Comparison of ENCODE assay signal across 27 mouse cellular contexts in genomic region chr3:98262133-98262532, GRCm38 (mm10). TPM values are rescaled to one million over a fixed set of nuclear protein-coding genes. Genes with fewer than 3 reads are reported as not detected.
DNase-seq lines count a peak whose midpoint lies in the region; ATAC-seq and TF ChIP-seq lines count a peak whose summit lies in the region.
"Had no signal": no experiment of that assay in that cellular context is flagged by ENCODE, and none has a peak within 500 bp of the region (broad histone marks: within the 10 kb centered on the region; RNA-seq: fewer than 3 reads in every experiment).

No protein-coding gene starts in this region.

- TF ChIP-seq CTCF in kidney, postnatal 0 days (IDR thresholded peaks at IDR 0.05; ENCODE audit: low read depth), result no peak
- no peak for TF ChIP-seq CTCF in stomach, postnatal 0 days (IDR thresholded peaks at IDR 0.05; ENCODE audit: low read depth)

- no peaks in the 10 kb centered on the region for H3K27me3 ChIP-seq in kidney, embryonic 16.5 days (ENCODE audit: insufficient read depth, low read length)
- H3K27me3 ChIP-seq in kidney, postnatal 0 days (ENCODE audit: insufficient read depth, low read length), result no peaks in the 10 kb centered on the region
- H3K27me3 ChIP-seq in liver, embryonic 13.5 days, result no peaks in the 10 kb centered on the region
- no peaks in the 10 kb centered on the region for H3K27me3 ChIP-seq in stomach, postnatal 0 days (ENCODE audit: control insufficient read depth, insufficient read depth, low read length)
- H3K27me3 ChIP-seq: CH12.LX; neural tube, embryonic 15.5 days had no signal

- peaks cover 11% of the 10 kb centered on the region; the same call in 1 of the 2 replicates for H3K4me1 ChIP-seq in kidney, embryonic 16.5 days (ENCODE audit: insufficient read depth, low read length)
- no peaks in the 10 kb centered on the region for H3K4me1 ChIP-seq in kidney, postnatal 0 days (replicated peaks; ENCODE audit: insufficient read depth, low read length)
- H3K4me1 ChIP-seq in liver, embryonic 13.5 days (replicated peaks), result peaks cover 23% of the 10 kb centered on the region
- H3K4me1 ChIP-seq in stomach, postnatal 0 days (replicated peaks; ENCODE audit: control insufficient read depth, insufficient read depth), result peaks cover 7% of the 10 kb centered on the region
- H3K4me1 ChIP-seq: megakaryocyte, embryonic 14.5 days; neural tube, embryonic 15.5 days had no signal

- no peak overlapping the region for H3K9ac ChIP-seq in kidney, embryonic 16.5 days (replicated peaks; ENCODE audit: low read length)
- H3K9ac ChIP-seq in kidney, postnatal 0 days (ENCODE audit: low read depth, low read length), result no peak overlapping the region
- no peak overlapping the region for H3K9ac ChIP-seq in liver, embryonic 13.5 days
- no peak overlapping the region for H3K9ac ChIP-seq in stomach, postnatal 0 days (ENCODE audit: low read length)
- H3K9ac ChIP-seq: neural tube, embryonic 15.5 days had no signal

- no peak for ATAC-seq in kidney, embryonic 16.5 days (ENCODE audit: low FRiP score, low TSS enrichment)
- ATAC-seq in kidney, postnatal 0 days (replicated peaks; ENCODE audit: low FRiP score, low read depth), result 0 out of 2 replicates have a peak, but pooled peaks have one; percentile 68
- ATAC-seq in liver, embryonic 13.5 days (ENCODE audit: low read depth), result peak; percentile 56
- peak; percentile 79 for ATAC-seq in stomach, postnatal 0 days (ENCODE audit: low FRiP score, low TSS enrichment)
- ATAC-seq: forebrain, embryonic 16.5 days; midbrain, embryonic 16.5 days had no signal

- no peak for TF ChIP-seq EP300 in stomach, postnatal 0 days (optimal IDR thresholded peaks at IDR 0.05)

- no peak overlapping the region for H3K4me2 ChIP-seq in kidney, embryonic 16.5 days (replicated peaks; ENCODE audit: low read depth, low read length)
- no peak overlapping the region for H3K4me2 ChIP-seq in kidney, postnatal 0 days (ENCODE audit: low read length)
- no peak overlapping the region for H3K4me2 ChIP-seq in liver, embryonic 13.5 days
- H3K4me2 ChIP-seq in stomach, postnatal 0 days (replicated peaks; ENCODE audit: low read depth), result no peak overlapping the region
- H3K4me2 ChIP-seq: heart, embryonic 11.5 days; neural tube, embryonic 15.5 days had no signal

- no peaks in the 10 kb centered on the region for H3K36me3 ChIP-seq in kidney, embryonic 16.5 days (ENCODE audit: insufficient read depth, low read length)
- H3K36me3 ChIP-seq in kidney, postnatal 0 days (ENCODE audit: insufficient read depth, low read length), result no peaks in the 10 kb centered on the region
- no peaks in the 10 kb centered on the region for H3K36me3 ChIP-seq in liver, embryonic 13.5 days
- H3K36me3 ChIP-seq in stomach, postnatal 0 days (ENCODE audit: control insufficient read depth, insufficient read depth, low read length), result no peaks in the 10 kb centered on the region
- H3K36me3 ChIP-seq: neural tube, embryonic 15.5 days had no signal

- peak; percentile 53 for DNase-seq in kidney, adult 18-20 months
- DNase-seq in kidney, postnatal 0 days (ENCODE audit: low spot score), result no peak
- no peak for DNase-seq in liver, embryonic 13.5 days
- DNase-seq in stomach, postnatal 0 days (ENCODE audit: low spot score), result peak; percentile 60
- DNase-seq in frontal cortex, postnatal 36 days (ENCODE audit: low spot score in 2 of 2), result no peak
- no peak for DNase-seq in gastrocnemius, postnatal 4 days (ENCODE audit: low spot score in 2 of 2)
- DNase-seq: adrenal gland, postnatal 36 days; cerebellum, adult 18-20 months; cerebellum, postnatal 25 days; embryo, embryonic 11 days; gastrocnemius, postnatal 36 days; heart, postnatal 10 days; left cerebral cortex, postnatal 4 days; lung, adult 18-20 months; right cerebral cortex, postnatal 14 days; spleen, adult 18-20 months had no signal

- no peak overlapping the region for H3K4me3 ChIP-seq in kidney, embryonic 16.5 days (ENCODE audit: low read length)
- no peak overlapping the region for H3K4me3 ChIP-seq in kidney, postnatal 0 days (replicated peaks; ENCODE audit: low read depth, low read length)
- H3K4me3 ChIP-seq in liver, embryonic 13.5 days (replicated peaks), result no peak overlapping the region
- no peak overlapping the region for H3K4me3 ChIP-seq in stomach, postnatal 0 days (ENCODE audit: low read depth, low read length)
- H3K4me3 ChIP-seq: left cerebral cortex, adult 2 months; megakaryocyte, embryonic 14.5 days; neural tube, embryonic 15.5 days had no signal

- H3K27ac ChIP-seq in kidney, embryonic 16.5 days (ENCODE audit: low read length), result no peak overlapping the region
- no peak overlapping the region for H3K27ac ChIP-seq in kidney, postnatal 0 days
- H3K27ac ChIP-seq in liver, embryonic 13.5 days, result peak overlapping the region; percentile 55; the same call in 1 of the 2 replicates
- peak overlapping the region; percentile 63; the same call in 1 of the 2 replicates for H3K27ac ChIP-seq in stomach, postnatal 0 days (replicated peaks)
- H3K27ac ChIP-seq: left cerebral cortex, adult 2 months; neural tube, embryonic 15.5 days had no signal

- no peaks in the 10 kb centered on the region for H3K9me3 ChIP-seq in kidney, embryonic 16.5 days (ENCODE audit: low read length)
- H3K9me3 ChIP-seq in kidney, postnatal 0 days (replicated peaks; ENCODE audit: low read length), result no peaks in the 10 kb centered on the region
- H3K9me3 ChIP-seq in liver, embryonic 13.5 days (replicated peaks), result no peaks in the 10 kb centered on the region
- H3K9me3 ChIP-seq in stomach, postnatal 0 days (ENCODE audit: control insufficient read depth, low read length), result no peaks in the 10 kb centered on the region
- H3K9me3 ChIP-seq: megakaryocyte, embryonic 14.5 days; neural tube, embryonic 15.5 days had no signal

- WGBS in kidney, embryonic 16.5 days, result 93% methylated on average over 2 of the region's 2 CpGs
- WGBS in kidney, postnatal 0 days, result 79% methylated on average over 2 of the region's 2 CpGs
- 75% methylated on average over 2 of the region's 2 CpGs for WGBS in liver, embryonic 13.5 days (ENCODE audit: insufficient replicate concordance)
- 68% methylated on average over 2 of the region's 2 CpGs for WGBS in stomach, postnatal 0 days

RNA-seq across cellular contexts. Expression of gene Hmgcs2, which starts 18.1 kb away (rescaled TPM):
- polyA plus RNA-seq in kidney, embryonic 16.5 days (2015; fragmentation: Nextera tagmentation; extraction: Ambion mirVana), result 12.3 and 13.1 TPM in 2 replicates
- 39.9 and 43.2 TPM in 2 replicates for polyA plus RNA-seq in kidney, postnatal 0 days (2015; fragmentation: Nextera tagmentation; extraction: Ambion mirVana)
- 41.9 and 42.6 TPM in 2 replicates for polyA plus RNA-seq in liver, embryonic 13.5 days (2015; fragmentation: Nextera tagmentation; extraction: Ambion mirVana)
- 290 and 337 TPM in 2 replicates for polyA plus RNA-seq in stomach, postnatal 0 days (2015; fragmentation: Nextera tagmentation; extraction: Ambion mirVana)
- 1 to 10 TPM; 2.3 to 5.6 TPM for total RNA-seq in gastrocnemius, postnatal 4 days (2021)
- total RNA-seq: CH12.LX had no signal

RNA-seq across cellular contexts. Expression of gene Reg4, which starts 40.2 kb away (rescaled TPM):
- polyA plus RNA-seq in kidney, embryonic 16.5 days (2015; fragmentation: Nextera tagmentation; extraction: Ambion mirVana), result 0.58 and 0.67 TPM in 2 replicates
- 0.31 and 0.49 TPM in 2 replicates for polyA plus RNA-seq in kidney, postnatal 0 days (2015; fragmentation: Nextera tagmentation; extraction: Ambion mirVana)
- polyA plus RNA-seq in liver, embryonic 13.5 days (2015; fragmentation: Nextera tagmentation; extraction: Ambion mirVana), result not detected in 2 replicates
- not detected in 2 replicates for polyA plus RNA-seq in stomach, postnatal 0 days (2015; fragmentation: Nextera tagmentation; extraction: Ambion mirVana)
- not detected for total RNA-seq in gastrocnemius, postnatal 4 days (2021)
- total RNA-seq: adrenal gland, postnatal 36 days; CH12.LX; gastrocnemius, postnatal 36 days; heart, postnatal 10 days; left cerebral cortex, adult 2 months; left cerebral cortex, postnatal 4 days; MEL had no signal
- polyA plus RNA-seq: embryonic facial prominence, embryonic 14.5 days; forebrain, embryonic 16.5 days; heart, embryonic 11.5 days; hindbrain, embryonic 11.5 days; midbrain, embryonic 16.5 days; neural tube, embryonic 15.5 days had no signal

Comparison
In these comparisons a context has a peak if more than half of its experiments do, and no peak if none do; other contexts are left out.
1. DNase-seq: peak in kidney, adult 18-20 months (single experiment) and stomach, postnatal 0 days (single experiment); none in kidney, postnatal 0 days (single experiment), liver, embryonic 13.5 days (single experiment), frontal cortex, postnatal 36 days (0 of 2) and gastrocnemius, postnatal 4 days (0 of 2).
2. H3K27ac ChIP-seq: peak in liver, embryonic 13.5 days (single experiment) and stomach, postnatal 0 days (single experiment); none in kidney, embryonic 16.5 days (single experiment) and kidney, postnatal 0 days (single experiment).